Mouse (Mus musculus) natural killer cell, adult 2 months (primary cell): Measurements from ENCODE around the gene Acad11.

ENCODE experiments used
- DNase-seq, 2 experiments: peaks; one replicate each; pipeline ENCODE4 v3.0.0; 2022; ENCODE audit warnings: low spot score in 2 of 2

Gene Acad11

DNA sequence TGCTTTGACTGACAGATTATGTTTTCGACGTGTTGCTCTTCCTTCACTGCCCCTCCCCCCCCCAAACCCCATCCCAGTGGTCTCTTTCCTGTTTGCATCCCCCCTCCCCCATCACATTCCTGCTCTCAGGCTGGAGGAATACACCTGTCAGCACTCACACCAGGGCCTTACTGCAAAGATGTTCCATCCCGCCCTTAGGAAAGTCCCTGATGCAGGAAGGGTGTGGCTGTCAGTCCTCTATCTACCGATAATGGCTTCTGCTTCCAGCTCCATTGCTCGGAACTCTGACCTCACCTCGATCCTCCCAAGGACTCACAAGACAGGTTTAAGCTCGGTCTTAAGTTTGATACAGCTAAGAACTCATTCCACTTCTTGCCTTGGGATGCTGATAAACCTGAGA lies 83.5 kb downstream of the Acad11 start:
- DNase-seq: no peak

- DNase-seq: no peak
These were observed 85.8 kb downstream of the Acad11 start for GRCm38 (mm10) chr9:104148969-104149368.

GRCm38 (mm10) chr9:104152121-104152520 lies 88.9 kb downstream of the Acad11 start:
- DNase-seq: no peak

DNA sequence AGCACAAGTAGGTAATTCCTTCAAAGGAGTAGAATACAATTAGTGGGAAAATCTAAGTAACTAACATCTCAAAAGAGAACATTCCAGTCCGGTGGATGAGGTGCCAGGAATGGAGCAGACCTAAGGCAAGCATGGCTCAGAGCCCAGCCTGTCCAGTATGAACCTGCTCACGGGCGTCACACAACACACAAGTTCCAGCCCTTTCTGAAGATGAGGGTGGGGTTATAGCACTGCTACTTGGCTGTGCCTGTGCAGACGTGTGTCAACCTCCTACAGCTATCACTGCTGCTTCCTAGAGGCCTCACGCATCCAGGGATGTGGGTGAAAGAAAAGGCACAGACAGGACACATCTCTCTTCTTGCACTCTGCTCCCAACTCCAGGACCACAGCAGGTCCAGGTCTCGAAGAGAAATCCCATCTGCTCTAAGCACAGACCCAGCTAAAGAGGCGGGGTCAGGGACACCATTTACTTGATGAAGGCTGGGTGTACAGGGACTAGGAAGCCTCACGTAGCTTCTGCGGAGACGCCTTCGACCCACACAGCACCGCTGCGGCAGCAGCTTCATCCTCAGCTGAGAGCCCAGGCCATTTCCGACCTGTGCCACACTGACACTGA lies 92.0 kb downstream of the Acad11 start:
- DNase-seq: no peak

DNA sequence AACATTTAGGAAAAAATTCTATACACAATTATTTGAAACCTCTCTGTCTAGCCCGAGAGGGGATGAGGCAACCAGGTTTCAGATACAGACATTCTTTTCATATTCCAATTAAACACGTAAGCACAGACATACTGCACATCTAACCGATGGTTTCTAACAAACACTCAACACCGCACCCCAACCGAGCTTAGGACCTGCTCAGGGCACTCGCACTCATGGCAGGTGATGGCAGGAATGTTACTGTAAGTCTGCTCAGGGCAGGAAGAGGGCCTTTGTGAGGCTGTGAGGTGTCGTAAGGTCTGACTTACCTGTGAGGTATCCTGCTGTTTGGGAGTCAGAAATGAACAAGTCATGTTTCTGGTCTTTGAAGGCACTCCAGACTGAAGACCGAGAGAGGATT lies 93.3 kb downstream of the Acad11 start:
- no peak for DNase-seq

- no peak for DNase-seq
These were observed 94.1 kb downstream of the Acad11 start for GRCm38 (mm10) chr9:104157291-104157690.

- no peak for DNase-seq
These were observed 97.9 kb downstream of the Acad11 start for GRCm38 (mm10) chr9:104161117-104161516.

DNA sequence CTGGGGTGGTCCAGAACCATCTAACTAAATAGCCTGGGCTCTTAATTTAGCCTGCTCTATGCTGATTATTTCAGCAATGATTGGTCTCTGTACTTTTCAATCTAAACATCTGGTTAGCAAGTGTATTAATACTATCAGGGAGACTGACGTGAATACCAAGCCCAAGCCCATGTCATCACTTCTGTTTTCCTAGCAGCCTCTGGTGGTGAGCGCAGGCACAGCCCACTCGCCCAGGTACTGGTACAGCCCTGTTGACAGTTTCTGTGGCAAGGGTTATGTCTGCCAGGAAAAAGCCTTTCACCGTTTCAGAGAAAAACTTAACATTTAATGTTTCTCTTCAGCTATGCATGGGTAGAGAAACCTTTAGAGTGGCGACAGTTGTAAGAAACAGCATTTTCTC lies 101.0 kb downstream of the Acad11 start:
- no peak for DNase-seq

DNA sequence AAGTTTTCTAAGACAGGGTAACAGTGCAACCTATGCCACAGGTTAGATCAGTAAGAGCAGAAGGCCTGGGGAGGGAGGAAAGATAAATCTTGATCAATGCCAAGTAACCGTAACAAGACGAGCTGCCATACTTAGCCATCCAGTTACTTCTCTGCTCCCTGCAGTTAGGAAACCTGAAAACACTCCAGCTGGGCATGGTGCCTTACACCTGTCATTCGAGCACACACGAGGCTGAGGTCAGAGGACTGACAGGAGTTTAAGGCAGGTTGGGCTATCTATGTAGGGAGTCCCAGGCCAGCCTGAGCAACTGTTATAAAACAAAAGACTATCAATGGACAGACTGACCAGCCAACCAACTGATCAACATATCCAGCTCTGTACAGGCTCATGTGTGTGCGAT lies 102.7 kb downstream of the Acad11 start:
- DNase-seq: no peak

- DNase-seq: no peak
These were observed 106.8 kb downstream of the Acad11 start for GRCm38 (mm10) chr9:104169986-104170385.

DNA sequence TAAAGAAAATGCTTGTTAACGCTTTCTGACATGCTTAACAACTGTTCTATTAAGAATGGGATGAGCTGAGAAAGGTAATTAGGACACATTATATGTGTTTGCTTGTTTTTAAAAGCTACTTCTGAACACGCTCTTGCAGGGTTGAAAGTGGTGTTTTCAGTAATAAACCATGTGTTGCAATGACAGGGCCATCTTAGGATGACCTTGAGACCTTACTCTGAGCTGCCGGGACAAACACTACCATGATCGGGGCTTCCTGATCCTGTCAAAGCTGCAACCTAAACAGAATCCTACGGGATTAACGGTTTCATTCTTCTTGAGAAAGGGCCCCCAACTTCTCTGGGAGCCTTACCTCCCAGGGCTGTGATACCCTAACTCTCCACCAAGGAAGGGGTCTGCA lies 108.5 kb downstream of the Acad11 start:
- no peak for DNase-seq

GRCm38 (mm10) chr9:104172342-104172741 lies 109.2 kb downstream of the Acad11 start:
- DNase-seq: no peak
